Mouse (Mus musculus): ENCODE measurements around the gene Diaph2.

DNA sequence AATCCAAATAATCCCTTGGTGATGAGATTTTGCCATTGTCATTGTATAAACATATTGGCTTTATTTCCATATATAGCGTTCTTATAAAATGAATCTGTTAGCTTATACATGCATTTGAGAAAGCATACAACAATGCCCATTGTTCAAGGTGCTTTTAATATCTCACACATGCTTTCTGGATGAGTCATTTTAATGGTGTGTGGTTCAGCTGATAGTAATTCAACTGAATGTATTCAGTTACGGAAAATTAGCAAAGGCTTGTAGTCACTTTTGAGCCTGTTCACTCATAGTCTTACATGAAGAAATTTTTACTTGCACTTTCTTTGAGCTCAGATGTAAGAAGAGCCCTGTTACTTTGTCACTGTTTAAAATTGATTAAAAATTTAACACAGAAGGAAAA is 423.6 kb downstream of the Diaph2 start:
- TF ChIP-seq POLR2AphosphoS5 (IDR thresholded peaks at IDR 0.05; ENCODE audit: insufficient replicate concordance, low read depth, low read length), result no peak
- no peak for TF ChIP-seq CTCF (IDR thresholded peaks at IDR 0.05; ENCODE audit: low read depth, low read length)
- TF ChIP-seq GATA1 (IDR thresholded peaks at IDR 0.05; ENCODE audit: borderline replicate concordance, low read length), result no peak
- TF ChIP-seq TAL1 (conservative IDR thresholded peaks at IDR 0.05; ENCODE audit: low read depth, low read length), result no peak
